ENCODE assay signal across 30 mouse cellular contexts in genomic region chr12:98560038-98560437, GRCm38 (mm10). TPM values are rescaled to one million over a fixed set of nuclear protein-coding genes. Genes with fewer than 3 reads are reported as not detected.
"Had no signal": no experiment of that assay in that cellular context is flagged by ENCODE, and none has a peak within 500 bp of the region (broad histone marks: within the 10 kb centered on the region; RNA-seq: fewer than 3 reads in every experiment).

No protein-coding gene starts in this region.

- DNase-seq: gastrocnemius, adult 2 months; gastrocnemius, postnatal 10 days; gastrocnemius, postnatal 25 days; heart, adult 18-20 months; heart, postnatal 14 days; heart, postnatal 36 days; kidney, adult 11 months; kidney, adult 2 months; kidney, adult 9 months; kidney, postnatal 14 days; kidney, postnatal 36 days; layer of hippocampus, adult 9-11 months; layer of hippocampus, postnatal 36 days; left cerebral cortex, postnatal 4 days had no signal

- H3K4me3 ChIP-seq: gastrocnemius, adult 2 months; heart, embryonic 13.5 days; heart, embryonic 15.5 days; hindbrain, embryonic 12.5 days; hindbrain, embryonic 15.5 days; kidney, embryonic 15.5 days; limb, embryonic 13.5 days; limb, embryonic 15.5 days; liver, embryonic 12.5 days had no signal

- ATAC-seq: hindbrain, postnatal 0 days; intestine, embryonic 16.5 days; liver, embryonic 12.5 days had no signal

- H3K27me3 ChIP-seq: heart, embryonic 13.5 days; heart, embryonic 15.5 days; hindbrain, embryonic 12.5 days; hindbrain, embryonic 15.5 days; kidney, embryonic 15.5 days; limb, embryonic 13.5 days; limb, embryonic 15.5 days; liver, embryonic 12.5 days had no signal

- H3K36me3 ChIP-seq: heart, embryonic 13.5 days; heart, embryonic 15.5 days; hindbrain, embryonic 12.5 days; hindbrain, embryonic 15.5 days; kidney, embryonic 15.5 days; limb, embryonic 13.5 days; limb, embryonic 15.5 days; liver, embryonic 12.5 days had no signal

- H3K9me3 ChIP-seq: heart, embryonic 13.5 days; heart, embryonic 15.5 days; hindbrain, embryonic 12.5 days; hindbrain, embryonic 15.5 days; kidney, embryonic 15.5 days; limb, embryonic 13.5 days; limb, embryonic 15.5 days; liver, embryonic 12.5 days had no signal

- H3K9ac ChIP-seq: heart, embryonic 13.5 days; heart, embryonic 15.5 days; hindbrain, embryonic 12.5 days; hindbrain, embryonic 15.5 days; kidney, embryonic 15.5 days; limb, embryonic 13.5 days; limb, embryonic 15.5 days; liver, embryonic 12.5 days; liver, embryonic 14.5 days had no signal

- H3K4me1 ChIP-seq: heart, embryonic 13.5 days; heart, embryonic 15.5 days; kidney, embryonic 15.5 days; limb, embryonic 13.5 days; limb, embryonic 15.5 days; liver, embryonic 12.5 days had no signal

- H3K27ac ChIP-seq: gastrocnemius, adult 2 months; heart, embryonic 13.5 days; heart, embryonic 15.5 days; hindbrain, embryonic 12.5 days; hindbrain, embryonic 15.5 days; hindbrain, postnatal 0 days; kidney, embryonic 15.5 days; kidney, postnatal 0 days; limb, embryonic 13.5 days; limb, embryonic 15.5 days; liver, embryonic 12.5 days; liver, embryonic 14.5 days had no signal

- H3K4me2 ChIP-seq: heart, embryonic 11.5 days; heart, embryonic 13.5 days; heart, embryonic 15.5 days; hindbrain, embryonic 12.5 days; hindbrain, embryonic 15.5 days; kidney, embryonic 15.5 days; limb, embryonic 13.5 days; limb, embryonic 15.5 days; liver, embryonic 12.5 days had no signal

RNA-seq across cellular contexts. Expression of gene Kcnk10, which starts 18.1 kb away (rescaled TPM):
- polyA plus RNA-seq: heart, postnatal 0 days; limb, embryonic 11.5 days; liver, embryonic 12.5 days; liver, embryonic 14.5 days; liver, embryonic 16.5 days had no signal
